Mouse (Mus musculus) left cerebral cortex, adult 9 months (tissue): ENCODE results near the gene Usp21.

ENCODE experiments used
- DNase-seq, 2 experiments: peaks; one replicate each; pipeline ENCODE4 v3.0.0; 2022; ENCODE audit warnings: low spot score in 2 of 2

The Usp21 gene

DNA sequence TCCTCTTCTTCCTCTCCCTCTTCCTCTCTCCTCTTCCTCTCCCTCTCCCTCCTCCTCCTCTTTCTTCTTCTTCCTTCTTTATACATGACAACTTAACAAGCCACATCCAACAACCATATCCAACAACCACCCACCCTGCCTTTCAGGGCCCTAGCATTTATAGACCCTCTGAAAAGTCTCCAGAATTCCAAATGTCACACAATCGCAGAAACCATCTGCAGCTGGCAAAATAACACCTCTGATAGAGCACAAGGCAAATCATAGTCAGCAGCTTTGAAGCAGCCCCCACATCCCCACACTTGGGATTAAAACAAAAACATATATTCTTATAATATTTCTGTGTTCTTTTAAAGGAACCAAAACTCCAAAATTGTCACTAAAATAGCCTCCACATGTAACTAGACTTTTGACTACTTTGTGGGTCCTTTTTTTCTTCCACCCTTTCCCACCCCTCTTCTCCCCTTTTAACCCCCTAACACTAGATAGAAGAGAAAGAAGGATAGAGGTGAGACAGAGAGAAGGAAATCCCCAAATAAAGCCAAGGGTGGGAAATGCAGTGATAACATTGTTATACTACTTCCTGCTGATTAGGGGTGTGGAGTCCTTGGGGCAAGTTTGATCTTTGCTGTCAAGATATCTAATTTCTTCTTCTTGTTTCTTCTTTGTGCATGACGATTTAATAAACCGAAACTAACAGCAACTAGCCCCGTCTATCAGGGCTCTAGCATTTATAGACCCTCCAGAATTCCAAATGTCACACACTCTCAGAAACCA is 21.6 kb downstream of the Usp21 start:
- DNase-seq = no peak

DNA sequence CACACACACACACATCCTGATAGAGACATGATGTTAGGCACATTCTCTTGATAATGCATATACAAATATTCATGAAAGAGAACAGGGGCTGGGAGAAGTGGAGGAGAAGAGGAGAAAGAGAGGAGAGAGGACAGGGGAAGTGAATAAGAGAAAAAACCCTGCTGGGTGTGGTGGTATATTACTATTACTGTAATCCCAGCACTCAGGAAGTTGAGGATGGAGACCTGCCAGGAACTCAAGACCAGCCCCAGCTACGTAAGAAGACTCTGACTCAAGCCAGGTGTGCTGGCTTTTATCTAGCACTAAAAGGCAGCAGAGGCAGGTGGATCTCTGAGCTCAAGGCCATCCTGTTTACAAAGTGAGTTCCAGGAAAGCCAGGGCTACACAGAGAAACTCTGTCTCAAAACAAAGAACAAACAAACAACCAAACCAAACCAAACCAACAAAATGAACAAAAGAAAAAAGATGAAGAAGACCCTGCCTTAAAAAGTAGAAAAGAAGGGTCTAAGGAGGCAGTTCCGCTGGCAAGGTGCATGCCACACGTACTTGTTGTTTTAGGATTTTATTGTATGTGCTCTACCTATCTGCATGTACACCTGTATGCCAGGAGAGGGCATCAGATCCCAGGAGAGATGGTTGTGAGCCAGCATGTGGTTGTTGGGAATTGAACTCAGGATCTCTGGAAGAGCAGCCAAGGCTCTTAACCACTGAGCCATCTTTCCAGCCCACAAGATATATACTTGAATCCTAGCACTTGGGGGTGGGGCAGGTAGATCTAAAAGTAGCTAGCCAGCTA is 23.9 kb downstream of the Usp21 start:
- no peak for DNase-seq

DNA sequence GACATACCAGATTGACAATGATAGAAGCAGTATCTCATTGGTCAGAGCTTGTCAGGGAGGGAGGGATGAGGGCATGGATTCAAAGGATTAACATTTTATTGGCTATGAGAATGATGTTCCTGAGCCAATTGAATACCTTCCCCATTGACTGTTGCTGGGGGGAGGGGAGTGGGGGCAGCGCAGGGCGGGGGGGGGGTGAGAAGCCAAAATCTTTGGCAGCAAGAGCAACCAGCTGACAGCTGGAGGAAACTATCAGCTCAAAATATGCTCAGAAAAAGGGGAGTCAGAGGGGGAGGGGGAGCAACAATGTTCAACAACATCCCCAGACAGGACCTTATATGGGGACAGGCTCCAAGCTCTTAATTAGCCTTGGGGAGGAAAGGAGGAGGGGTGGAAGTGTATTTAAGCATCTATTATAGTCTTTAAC is 24.6 kb downstream of the Usp21 start:
- peak; percentile 55 to 72 for DNase-seq

DNA sequence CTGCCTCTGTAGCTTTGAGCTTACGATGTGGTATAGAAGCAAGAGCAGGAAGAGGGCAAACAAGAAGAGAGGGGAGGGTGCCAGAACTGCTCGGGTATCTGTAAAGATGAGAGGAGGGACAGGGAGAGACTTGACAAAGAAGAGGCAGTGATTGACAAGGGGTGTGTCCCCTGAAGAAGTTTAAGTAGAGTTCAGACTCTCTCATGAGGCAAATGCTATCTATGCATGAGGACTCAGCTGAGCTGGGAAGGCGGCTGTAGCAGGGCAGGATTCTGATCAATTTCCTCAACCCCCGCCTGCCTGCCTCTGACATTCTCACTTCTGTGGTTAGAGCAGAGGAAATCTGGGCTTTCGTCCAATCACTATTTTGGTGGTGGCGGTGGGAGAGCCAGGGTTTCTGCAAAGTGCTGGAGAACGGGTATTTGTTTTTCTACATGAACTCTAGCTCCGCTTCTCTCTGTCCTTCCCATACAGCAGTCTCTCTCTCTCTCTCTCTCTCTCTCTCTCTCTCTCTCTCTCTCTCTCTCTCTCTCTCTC is 25.1 kb downstream of the Usp21 start:
- DNase-seq = peak; percentile 78 to 89

DNA sequence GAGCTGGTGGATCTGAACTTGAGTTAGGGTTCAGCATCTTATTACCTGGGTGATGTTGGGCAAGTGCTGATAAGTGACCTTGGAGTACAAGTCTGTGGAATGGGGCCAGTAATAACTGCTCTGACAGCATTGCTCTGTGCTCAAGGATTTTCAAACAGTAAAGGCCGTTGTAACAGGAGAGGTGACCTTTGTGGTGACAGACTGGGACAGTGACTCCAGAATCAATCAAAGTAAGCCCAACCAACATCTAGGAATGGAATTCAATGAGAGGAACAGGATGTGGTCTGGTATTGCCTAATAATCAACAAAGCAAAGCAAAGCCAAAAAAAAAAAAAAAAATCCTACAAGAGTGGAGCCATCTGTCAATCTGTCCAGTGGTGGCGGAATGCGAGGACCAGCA is 27.5 kb downstream of the Usp21 start:
- DNase-seq = no peak

DNA sequence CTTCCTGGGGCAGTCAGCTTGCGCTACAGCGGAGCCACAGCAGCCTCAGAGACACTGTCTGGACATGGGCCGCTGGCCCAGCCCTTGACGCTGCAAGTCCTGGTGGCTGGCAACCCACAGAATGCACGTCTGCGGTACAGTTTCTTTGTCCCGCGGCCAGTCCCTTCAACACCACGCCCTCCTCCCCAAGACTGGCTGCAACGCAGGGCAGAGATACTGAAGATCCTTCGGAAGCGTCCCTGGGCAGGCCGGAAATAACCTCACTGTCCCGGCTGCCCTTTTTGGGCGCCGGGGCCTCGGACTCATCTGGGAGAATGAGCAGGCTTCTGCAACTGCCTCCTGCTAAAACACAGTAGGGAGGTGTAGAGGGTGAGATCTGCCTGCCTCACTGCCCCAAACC is 28.9 kb downstream of the Usp21 start:
- DNase-seq = no peak

DNA sequence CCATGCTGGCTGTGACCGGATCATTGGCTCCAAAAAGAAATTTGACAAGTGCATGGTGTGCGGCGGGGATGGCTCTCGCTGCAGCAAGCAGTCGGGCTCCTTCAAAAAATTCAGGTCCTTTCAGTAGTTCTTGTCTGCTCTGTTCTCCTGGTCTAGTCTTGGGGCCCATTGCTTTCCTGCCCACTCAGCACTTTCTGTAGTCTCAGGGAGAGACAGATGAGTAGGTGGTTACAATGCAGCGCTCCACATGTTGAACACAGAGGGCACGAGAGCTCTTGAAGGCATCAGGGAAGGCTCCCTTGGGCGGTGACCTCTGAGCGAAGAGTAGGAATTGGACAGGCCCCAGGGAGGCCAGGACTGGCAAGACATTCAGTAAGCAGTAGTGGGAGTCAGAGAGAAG is 30.0 kb downstream of the Usp21 start:
- DNase-seq = no peak

DNA sequence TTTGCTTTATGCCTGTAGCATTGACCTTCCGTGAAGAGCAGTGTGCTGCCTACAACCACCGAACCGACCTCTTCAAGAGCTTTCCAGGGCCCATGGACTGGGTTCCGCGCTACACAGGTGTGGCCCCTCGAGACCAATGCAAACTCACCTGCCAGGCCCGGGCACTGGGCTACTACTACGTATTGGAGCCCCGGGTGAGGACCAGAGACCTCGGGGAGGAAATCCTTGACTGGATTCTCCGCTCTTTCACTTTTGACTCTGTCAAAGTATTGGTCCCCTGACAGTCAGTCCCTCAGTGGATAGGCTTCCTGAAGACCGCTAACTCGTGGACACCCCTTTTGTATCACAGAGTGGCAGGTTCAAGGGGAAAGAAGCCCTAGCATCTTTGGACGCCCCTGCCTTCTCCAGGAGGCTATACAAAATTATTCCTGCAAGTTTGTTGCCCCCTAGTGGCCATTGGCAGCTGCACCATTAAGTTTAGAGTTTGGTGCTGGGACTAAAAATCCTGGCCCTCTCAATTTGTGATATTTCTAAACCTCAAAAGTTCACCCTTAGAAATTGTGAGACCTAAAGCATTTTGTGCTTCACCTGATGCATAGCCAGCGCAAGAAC is 30.7 kb downstream of the Usp21 start:
- DNase-seq = peak in 1 of 2 experiments; percentile 78

DNA sequence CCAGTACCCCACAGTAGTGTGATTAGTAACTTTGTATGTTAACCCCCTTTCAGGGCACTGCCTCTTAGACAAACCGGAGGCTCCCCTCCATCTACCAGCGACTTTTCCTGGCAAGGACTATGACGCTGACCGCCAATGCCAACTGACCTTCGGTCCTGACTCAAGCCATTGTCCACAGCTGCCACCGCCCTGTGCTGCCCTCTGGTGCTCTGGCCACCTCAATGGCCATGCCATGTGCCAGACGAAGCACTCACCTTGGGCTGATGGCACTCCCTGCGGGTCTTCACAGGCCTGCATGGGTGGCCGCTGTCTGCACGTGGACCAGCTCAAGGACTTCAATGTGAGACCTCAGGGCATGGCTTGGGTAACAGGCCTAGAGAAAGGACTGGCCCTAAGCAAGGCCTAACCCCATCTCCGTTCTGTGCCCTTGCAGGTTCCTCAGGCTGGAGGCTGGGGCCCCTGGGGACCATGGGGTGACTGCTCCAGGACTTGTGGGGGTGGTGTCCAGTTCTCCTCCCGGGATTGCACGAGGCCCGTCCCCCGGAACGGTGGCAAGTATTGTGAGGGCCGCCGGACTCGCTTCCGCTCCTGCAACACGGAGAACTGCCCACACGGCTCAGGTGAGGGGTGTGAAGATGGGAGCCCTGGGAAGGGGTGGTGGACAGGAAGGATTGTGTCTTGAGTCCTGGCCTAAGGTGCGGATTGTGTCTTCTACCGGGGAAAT is 31.5 kb downstream of the Usp21 start:
- no peak for DNase-seq

DNA sequence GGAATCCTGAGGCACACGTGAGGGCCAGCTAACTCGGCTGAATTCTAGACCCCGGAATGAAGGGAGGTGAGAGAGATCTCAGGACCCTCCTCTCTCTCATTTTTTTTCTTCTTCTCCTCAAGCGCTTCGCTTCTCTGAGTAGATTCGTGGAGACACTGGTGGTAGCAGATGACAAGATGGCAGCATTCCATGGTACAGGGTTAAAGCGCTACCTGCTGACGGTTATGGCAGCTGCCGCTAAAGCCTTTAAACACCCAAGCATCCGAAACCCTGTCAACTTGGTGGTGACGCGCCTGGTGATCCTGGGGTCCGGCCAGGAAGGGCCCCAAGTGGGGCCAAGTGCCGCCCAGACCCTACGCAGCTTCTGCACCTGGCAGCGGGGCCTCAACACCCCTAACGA is 35.4 kb downstream of the Usp21 start:
- no peak for DNase-seq

DNA sequence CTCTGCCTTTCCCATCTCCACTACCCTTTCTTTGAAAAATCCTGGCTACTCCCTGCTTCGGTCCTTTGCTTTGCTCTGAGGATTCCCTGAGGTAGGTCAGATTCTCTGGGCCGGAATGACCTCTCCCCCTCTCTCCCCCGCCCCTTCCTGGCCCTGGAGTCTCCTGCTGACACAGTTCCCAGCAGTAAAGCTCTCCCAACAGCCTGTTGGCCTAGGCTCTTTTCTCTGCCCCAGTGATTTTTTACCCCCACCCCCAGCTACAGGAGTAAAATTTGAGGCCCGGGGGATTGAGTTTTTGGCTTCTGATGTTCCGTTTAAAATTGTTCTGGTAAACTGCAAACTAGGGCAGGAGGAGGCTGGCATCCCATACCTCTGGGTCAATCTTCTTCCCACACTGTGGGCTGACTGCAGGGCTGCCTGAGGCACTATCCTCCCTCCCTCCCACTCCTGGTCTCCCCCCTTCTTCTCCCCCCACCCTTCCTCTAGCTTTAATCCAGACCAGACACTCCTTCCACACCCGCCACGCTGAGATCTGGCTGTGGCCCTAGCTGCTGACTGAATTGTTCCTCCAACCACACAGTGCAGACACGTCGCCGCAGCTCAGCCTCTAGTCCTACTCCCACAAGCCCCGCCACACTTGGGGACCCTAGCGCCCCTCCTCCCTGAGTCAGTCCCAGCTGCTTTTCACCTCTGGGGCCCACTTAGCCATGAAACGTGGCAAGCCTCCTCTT is 36.0 kb downstream of the Usp21 start:
- DNase-seq = no peak

DNA sequence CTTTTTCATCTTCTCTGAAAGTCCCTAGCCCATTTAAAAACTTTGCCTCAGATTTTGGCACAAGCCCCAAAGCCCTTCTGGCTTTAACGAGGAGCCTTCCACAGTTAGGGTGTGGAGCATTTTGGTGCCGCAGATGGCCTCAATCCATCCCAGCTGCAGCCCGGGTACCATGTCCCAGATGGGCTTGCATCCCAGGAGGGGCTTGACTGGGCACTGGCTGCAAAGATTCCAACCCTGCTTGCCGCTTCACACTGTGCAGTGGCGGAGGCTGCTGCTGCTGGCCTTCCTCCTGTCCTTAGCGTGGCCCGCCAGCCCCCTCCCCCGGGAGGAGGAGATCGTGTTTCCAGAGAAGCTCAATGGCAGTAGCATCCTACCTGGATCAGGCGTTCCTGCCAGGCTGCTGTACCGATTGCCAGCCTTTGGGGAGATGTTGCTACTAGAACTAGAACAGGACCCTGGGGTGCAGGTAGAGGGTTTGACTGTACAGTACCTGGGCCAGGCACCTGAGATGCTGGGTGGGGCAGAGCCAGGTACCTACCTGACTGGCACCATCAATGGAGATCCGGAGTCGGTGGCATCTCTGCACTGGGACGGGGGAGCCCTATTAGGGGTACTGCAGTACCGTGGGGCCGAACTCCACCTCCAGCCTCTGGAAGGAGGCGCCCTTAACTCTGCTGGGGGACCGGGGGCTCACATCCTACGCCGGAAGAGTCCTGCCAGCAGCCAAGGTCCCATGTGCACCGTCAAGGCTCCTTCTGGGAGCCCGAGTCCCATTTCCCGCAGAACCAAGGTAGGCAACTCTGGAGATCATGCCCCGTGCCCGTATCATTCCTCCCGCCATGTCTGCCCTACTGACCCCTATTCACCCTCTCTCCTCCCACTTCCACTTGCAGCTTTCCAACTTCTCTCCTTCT is 36.9 kb downstream of the Usp21 start, which contains the start of gene Ndufs2:
Gene Ndufs2 (minus strand): TSS at position 709 of the 914 bp plus-strand sequence.
- no peak for DNase-seq

DNA sequence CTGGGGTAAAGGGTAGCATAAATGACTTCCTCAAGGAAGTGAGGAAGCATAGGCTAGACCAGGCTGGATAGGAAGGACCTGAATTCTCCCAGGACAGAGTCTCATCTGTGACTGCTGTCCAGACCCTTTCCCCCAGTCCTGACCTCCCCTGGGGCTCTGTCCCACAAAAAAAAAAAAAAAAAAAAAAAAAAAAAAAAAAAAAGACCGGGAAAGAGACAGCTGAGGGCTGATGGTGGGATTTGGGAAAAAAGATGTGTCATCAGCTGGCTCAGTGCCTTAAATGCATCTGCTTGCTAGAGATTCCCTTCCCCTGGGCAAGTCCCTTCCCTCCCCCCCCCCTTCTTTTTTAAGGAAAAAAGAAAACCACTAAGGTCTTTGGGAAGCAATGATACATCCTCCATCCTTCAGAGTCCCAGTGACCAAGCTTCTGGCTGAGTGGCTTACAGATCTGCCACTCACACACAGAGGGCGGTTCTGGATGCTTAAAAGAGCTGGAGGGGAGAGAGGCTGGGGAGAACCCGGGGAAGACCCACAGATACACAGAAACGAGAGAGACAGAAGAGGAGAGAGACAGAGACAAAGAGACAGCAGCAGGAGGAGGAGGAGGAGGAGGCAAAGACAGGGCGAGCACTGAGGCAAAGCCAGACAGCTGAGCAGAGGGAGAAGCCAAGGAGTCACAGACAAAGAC is 37.7 kb downstream of the Usp21 start, which contains the start of gene Adamts4:
Gene Adamts4 (plus strand): TSS at position 509 of the 688 bp plus-strand sequence.
- DNase-seq = peak in 1 of 2 experiments; percentile 66

DNA sequence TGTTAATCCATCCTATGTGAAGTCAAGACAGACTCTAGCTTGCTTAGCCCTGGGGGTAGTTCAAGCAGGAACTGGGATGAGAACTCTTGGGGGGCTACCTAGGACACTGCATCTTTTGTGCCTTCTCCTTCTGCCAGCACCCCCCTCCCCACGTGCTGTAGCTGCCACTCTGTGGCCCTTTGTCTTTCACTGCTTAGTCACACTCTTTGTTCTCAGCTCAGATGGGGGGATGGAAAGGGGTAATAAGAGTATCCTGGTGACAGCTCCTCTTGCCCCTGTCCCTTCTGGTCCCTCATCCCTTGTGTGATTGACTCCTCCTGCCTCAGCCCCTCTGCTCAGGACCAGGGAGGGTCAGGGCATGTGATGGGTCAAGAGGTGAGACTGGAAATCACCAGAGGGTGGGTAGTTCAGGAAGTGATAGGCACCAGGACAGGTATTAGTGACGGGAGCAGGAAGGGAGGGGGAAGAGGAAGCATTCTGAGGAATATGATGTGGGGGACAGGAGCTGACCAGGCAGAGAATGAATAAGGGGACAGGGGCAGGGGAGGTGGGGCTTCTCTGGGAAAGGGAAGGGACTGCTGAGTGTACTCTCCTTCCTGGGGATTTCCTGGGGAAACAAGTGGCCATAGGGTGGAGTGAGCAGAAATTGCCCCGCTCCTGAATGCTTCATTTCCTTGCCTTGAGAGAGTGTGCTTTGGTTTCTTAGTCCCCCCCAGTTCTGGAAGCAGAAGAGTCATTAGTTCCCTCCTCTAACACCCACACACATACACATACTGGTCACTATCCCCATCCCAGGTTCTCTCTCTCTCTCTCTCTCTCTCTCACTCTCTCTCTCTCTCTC is 39.2 kb downstream of the Usp21 start:
- no peak for DNase-seq

DNA sequence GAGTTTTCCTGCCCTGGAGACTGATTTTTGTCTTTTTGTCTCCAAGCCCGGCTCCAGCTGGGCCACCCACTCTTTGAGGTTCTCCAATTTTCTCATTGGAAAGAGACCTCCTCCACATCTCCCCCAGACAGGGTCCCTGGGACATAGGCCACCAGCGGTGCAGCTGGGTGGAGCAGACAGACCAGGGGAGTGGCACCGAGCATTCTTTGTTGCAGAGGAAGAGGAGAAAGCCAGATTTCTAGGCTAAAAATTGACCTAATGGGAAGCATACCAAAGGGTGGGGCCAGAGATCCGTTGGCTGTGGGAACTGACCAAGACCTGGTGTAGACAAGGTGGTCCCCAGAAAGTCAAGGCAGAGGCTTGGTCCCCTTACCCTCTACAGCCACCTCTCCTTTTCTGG is 39.9 kb downstream of the Usp21 start:
- DNase-seq = no peak

DNA sequence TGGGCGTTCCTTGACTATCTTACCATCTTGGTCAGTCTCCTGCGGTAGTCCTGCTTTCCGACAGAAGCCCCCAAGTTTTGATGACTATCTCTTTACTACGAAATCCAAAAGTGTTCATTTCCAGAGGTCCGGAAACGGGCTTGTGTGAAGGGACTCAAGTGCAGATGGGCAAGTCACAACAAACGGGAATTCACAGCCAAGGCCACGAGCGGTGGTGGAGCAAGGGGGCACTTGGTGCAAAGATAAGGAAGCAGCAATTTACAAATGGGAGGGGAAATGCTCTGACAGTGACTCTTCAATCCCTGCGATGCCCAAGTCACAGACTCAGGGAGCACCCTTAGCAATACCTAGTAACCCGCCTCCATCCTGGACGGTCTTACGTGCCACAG is 40.3 kb downstream of the Usp21 start:
- no peak for DNase-seq

DNA sequence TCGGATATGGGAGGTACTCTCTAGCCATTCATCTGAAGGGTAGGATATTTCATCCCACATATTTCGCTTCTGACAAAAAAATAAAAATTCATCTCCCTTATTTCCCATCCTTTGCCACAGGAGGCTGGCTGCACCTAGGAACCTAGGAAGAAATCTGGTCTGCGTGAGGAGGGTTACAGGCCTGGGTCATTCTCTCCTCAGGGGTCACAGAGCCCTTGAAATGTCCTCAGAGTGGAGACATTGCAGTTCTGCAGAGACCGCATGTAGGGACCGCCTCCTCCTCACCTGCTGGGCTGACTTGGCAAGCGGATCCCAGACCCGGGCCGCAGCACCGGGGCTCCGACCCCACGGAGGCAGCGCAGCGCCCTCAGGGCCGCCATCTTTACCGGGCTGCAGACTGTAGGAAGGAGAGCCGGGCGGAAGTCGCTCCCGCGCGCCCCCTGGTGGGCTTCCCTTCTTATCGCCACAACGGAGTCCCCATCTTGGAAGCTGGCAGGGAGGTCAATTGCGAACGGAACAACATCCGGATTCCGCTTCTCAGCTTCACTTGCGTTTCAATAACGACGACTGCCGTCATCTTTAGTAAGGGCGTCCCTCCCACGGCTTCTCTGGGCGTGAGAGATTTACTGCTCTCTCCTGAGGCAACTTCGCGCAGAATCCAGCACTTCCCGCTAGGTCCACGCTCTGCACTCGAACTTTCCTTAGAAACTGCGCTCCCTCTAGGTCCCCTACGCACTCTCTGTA is 40.9 kb downstream of the Usp21 start:
- peak; percentile 97 to 99 for DNase-seq

DNA sequence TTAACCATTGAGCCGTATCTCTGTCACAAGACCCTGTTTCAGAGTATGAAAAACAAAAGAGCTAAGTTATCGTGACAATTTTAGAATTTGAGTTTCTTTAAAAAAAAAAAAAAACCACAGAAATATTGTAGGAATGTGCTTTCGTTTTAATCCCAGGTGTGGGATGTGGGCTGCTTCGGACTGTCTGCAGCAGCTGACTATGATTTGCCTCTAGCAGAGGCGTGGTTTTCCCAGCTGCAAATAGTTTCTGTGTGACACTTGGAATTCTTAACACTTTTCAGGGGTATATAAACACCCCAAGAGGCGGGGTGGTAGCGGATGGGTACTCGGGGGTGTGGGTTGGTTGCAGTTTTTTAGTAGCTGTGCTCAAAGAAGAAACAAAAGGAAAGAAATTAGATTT is 42.4 kb downstream of the Usp21 start:
- DNase-seq = no peak
